Mouse (Mus musculus) left cerebral cortex, postnatal 36 days (tissue): ENCODE data around the gene Ubash3b. TPM values are rescaled to one million over a fixed set of nuclear protein-coding genes. Genes with fewer than 3 reads are reported as not detected.

Source experiments
- DNase-seq, 2 experiments: peaks; one replicate each; pipeline ENCODE4 v3.0.0; 2021 to 2022; ENCODE audit warnings: low spot score in 2 of 2, mixed read lengths in 1 of 2
- intact Hi-C: fragments of 180-260 bp; cut with DNase I; formaldehyde crosslinking; loops from one replicate; pipeline ENCODE4 v1.15.1; 2025
- total RNA-seq, 2 experiments: library from RNA; stranded (reverse); gene quantifications; 2 replicates each; pipeline ENCODE4 v1.2.3; 2021

Gene Ubash3b
- total RNA-seq, 2 experiments from 2014 or later: 22.5 to 22.6 TPM

GRCm38 (mm10) chr9:41072786-41073185, 88.7 kb downstream of the Ubash3b start:
- intact Hi-C loops: no loop called here
- no peak for DNase-seq

GRCm38 (mm10) chr9:41071906-41072511, 89.5 kb downstream of the Ubash3b start:
- DNase-seq: no peak

DNA sequence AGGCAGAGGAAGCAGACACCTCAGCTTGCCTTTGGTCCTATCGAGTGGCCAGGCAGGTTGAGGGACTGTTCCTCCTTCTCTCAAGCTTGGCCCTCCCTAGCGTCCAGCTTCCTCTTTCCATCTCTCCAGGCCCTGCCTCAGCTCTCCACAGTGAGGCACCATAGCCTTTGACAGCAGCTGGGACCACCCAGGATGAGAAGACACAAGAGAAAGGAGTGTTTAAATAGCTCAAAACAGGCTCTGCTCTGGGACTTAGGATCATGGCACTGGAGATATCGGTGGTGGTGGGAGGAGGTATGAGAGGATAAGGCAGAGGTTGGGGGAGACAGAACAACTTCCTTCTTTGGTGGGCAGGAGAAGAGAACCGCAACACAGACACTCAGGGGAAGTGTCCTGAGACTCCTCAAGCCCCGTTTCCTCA, 90.7 kb downstream of the Ubash3b start:
- no peak for DNase-seq
- intact Hi-C loops: no loop called here

More at GRCm38 (mm10) chr9:41071906-41072511, 89.5 kb downstream of the Ubash3b start:
- intact Hi-C loops: no loop called here

DNA sequence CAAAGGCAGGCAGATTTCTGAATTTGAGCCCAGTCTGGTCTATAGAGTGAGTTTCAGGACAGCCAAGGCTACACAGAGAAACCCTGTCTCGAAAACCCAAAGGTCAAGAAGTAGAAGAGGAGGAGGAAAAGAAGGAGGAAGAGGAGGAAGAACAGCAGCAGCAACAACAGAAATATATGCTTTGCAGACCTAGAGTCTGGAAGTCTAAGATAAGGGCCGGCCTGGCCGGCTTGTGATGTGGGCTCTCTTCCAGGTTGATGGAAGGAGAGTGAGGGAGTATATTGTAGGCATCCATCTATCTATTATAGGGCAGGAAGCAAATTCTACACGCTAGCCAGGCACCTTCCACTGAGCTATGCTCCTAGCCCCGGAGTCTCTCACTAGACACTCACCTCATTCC, 92.0 kb downstream of the Ubash3b start:
- intact Hi-C loops: no loop called here
- no peak for DNase-seq

GRCm38 (mm10) chr9:41061446-41061845, 100.1 kb downstream of the Ubash3b start:
- DNase-seq: no peak
- intact Hi-C loops: no loop called here

- no peak for DNase-seq
- intact Hi-C loops: no loop called here
Observed at GRCm38 (mm10) chr9:41060617-41061016, 100.9 kb downstream of the Ubash3b start.

DNA sequence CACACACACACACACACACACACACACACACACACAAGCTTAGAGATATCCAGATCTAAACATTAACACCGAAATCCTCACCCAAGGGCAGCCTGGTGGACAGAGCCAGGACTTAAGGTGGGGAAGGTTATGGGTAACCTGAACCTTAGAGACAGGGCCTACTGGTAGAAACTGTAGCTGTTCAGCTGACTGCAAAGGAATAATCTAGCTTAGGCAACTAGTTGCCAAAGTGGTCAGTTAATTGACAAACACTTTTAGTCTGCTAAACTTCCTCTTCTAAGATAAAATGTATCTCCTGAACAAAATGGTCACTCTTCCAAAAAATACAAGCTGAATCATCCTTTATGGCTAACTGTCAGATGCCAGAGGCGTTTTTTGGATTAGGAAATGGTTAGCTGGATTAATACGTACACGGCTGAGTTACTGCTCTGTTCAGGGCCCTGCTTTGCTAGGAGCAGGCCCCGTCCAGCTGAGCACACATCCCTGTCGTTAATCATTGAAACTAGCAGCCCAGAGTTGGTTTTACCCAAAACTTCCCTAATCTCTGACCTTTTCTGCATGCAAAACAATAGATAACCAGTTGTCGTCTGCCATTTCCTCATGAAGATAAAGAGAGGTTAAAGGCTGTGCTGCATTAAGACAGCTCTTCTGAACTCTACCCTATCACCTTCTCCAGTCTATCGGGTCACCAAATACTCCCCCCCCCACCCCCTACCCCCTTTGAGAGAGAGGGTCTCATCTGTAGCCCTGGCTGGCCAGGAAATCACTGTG, 102.5 kb downstream of the Ubash3b start:
- intact Hi-C loops: no loop called here
- no peak for DNase-seq

- peak; percentile 85 to 92 for DNase-seq
- intact Hi-C loops: loop anchor here (5.0 kb wide), 1 partner anchor 48 kb away; no protein-coding TSS in a partner anchor
Observed at GRCm38 (mm10) chr9:41054166-41054565, 107.3 kb downstream of the Ubash3b start.

GRCm38 (mm10) chr9:41053478-41053877, 108.0 kb downstream of the Ubash3b start:
- intact Hi-C loops: loop anchor here (5.0 kb wide), 1 partner anchor 49 kb away; no protein-coding TSS in a partner anchor
- DNase-seq: no peak

DNA sequence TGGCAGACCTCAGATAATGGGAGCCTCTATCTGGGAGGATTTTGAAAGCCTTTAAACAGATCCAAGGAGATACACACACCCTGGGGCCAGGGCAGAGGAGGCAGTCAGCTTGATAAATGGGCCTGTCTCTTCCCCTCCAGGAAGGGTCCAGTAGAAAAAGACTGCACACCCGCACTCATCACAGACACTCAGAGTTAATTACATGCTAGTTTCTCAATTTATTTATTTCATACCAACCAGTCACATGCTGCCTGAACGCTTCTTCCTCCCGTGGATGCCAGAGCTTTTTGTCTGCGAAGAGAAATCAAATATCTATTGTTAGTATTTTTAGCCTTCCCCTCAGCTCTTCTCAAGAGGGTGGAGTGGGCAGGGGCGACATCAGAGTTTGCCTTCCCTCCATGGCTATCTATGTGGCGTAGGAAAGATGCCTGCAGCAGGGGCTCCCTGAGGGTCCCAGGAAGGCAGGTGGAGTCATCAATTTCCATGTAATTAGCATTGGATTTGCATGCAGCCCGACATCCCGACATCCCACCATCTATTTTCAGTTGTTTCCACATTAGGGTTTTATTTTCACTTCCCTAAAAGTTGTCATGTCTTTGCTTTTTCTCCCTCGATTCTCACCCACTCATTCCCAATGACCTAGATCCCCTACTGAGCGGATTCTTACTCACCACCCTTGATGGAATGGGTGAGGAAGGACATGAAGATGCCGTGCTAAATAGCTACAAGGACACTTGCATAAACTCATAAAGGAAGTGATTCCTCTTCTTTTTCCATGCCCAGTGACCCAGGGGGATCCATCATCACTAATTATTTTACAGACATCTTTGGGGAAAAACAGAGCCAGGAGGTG, 110.2 kb downstream of the Ubash3b start:
- no peak for DNase-seq
- intact Hi-C loops: loop anchor here (5.0 kb wide), 1 partner anchor 51 kb away; no protein-coding TSS in a partner anchor

- intact Hi-C loops: loop anchor here (5.0 kb wide), 1 partner anchor 52 kb away; no protein-coding TSS in a partner anchor
- DNase-seq: peak; percentile 45 to 65
Observed at GRCm38 (mm10) chr9:41050331-41051079, 111.0 kb downstream of the Ubash3b start.

DNA sequence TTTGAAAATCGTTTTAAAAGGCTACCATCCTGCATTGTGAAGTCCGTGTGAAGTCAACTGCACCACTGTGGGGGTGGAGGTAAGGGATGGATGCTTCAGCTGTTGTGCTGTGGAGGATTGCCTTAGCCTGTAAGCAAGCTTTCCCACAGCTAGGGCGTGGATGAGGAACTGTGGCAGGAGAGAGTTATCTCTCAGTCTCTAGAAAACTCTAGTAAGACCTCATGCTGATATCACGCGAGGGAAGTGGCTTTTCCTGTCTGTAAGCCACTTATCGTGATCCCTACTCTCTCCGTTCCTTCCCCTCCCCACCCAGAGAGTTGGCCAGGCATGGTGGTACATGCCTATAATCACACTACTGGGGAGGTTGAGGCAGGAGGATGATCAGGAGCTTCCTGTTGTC, 112.2 kb downstream of the Ubash3b start:
- intact Hi-C loops: loop anchor here (10.0 kb wide), 1 partner anchor 106 kb away; no protein-coding TSS in a partner anchor

DNA sequence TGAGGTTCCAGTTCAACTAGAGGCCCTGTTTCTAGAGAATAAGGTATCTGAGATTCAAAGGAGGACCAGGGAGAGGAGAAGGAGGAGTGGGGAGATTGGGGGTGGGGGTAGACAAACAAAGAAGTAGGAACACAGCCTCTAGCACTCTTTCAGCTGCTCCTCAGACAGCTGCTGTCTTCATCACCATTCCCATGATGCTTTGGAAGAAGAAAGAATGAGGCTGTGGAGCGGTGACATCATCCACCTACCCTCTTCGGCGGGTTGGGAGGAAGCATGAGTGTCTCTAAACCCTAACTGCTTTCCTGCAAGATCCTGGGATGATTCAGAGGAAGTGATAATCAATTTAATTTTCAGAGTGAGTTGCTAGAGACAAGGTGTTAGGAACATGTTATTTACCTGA, 112.7 kb downstream of the Ubash3b start:
- no peak for DNase-seq
- intact Hi-C loops: loop anchor here (10.0 kb wide), 1 partner anchor 106 kb away; no protein-coding TSS in a partner anchor

More for the DNA sequence above, 112.2 kb downstream of the Ubash3b start:
- DNase-seq: no peak

DNA sequence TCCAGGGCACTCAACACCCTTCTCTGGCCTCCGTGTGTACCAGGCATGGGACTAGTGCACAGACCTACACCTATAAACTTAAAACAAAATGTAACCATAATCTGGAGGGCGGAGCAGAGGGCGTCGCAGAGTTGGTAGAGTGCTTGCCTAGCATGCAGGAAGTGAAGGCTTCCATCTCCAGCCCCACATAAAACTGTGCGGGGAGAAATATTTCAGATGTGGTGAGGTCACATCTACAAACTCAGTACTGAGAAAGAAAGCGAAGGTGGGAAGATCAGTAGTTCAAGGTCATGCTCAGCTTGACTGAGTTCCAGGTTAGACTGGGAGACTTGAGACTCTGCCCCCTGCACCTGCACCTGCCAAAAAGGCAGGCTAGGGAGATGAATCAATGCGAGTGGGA, 113.3 kb downstream of the Ubash3b start:
- intact Hi-C loops: loop anchor here (10.0 kb wide), 1 partner anchor 107 kb away; no protein-coding TSS in a partner anchor
- no peak for DNase-seq

DNA sequence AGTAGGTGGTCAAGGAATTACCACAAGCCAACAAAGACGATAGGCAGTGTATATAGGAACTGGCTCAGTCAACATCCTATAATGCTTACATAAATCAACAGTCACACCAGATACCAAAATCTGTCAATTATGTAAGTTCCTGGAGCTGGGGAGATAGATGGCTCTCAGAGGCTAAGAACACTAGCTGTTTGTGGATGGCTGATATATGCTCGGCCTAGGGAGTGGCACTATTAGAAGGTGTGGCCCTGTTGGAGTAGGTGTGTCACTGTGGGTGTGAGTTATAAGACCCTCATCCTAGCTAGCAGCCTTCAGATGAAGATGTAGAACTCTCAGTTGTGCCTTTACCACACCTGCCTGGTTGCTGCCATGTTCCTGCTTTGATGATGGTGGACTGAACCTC, 113.8 kb downstream of the Ubash3b start:
- intact Hi-C loops: loop anchor here (10.0 kb wide), 1 partner anchor 107 kb away; no protein-coding TSS in a partner anchor
- DNase-seq: no peak

DNA sequence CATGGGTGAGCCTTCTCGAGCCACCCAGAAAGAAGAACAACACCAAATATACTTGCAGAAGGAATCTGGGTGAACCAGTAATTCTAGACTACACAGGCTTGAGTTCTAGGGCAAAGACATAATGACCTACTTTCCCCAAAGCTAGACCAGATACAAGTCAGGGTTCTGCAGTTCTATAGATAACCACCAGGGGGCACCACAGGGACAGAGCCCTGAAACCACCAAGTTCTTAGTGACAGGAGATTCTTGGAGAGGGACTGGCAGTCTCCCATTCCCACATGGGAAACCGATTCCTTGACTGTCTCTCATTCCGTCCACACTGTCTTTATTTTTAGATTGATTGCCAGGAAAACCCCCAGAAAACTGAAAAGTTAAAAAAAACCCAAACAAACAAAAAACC, 116.9 kb downstream of the Ubash3b start:
- peak; percentile 79 to 83 for DNase-seq
- intact Hi-C loops: loop anchor here (1.0 to 10.0 kb wide), 2 partner anchors 110 to 138 kb away; no protein-coding TSS in a partner anchor

GRCm38 (mm10) chr9:41043641-41044040, 117.9 kb downstream of the Ubash3b start:
- intact Hi-C loops: loop anchor here (1.0 to 10.0 kb wide), 2 partner anchors 111 to 139 kb away; no protein-coding TSS in a partner anchor
- no peak for DNase-seq

DNA sequence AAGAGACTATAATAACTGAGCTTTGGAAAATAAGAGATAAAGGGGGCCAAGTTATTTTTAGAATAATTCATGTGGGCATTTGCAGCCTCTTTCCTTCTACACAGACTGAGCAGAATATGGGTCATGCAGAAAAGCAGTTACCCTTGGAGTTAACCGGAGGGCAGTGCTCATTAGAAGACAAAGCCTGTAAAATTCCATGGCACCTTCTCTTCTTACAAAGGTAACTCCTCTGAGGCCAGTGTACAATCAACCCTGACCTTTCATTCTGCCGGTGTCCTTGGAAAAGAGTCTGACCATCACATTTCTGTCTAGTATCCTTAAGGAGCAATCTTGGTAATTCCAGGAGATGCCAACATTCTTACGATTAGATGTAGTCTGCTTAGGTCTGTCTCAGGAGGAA, 120.1 kb downstream of the Ubash3b start:
- intact Hi-C loops: loop anchor here (10.0 kb wide), 1 partner anchor 113 kb away; no protein-coding TSS in a partner anchor
- no peak for DNase-seq

DNA sequence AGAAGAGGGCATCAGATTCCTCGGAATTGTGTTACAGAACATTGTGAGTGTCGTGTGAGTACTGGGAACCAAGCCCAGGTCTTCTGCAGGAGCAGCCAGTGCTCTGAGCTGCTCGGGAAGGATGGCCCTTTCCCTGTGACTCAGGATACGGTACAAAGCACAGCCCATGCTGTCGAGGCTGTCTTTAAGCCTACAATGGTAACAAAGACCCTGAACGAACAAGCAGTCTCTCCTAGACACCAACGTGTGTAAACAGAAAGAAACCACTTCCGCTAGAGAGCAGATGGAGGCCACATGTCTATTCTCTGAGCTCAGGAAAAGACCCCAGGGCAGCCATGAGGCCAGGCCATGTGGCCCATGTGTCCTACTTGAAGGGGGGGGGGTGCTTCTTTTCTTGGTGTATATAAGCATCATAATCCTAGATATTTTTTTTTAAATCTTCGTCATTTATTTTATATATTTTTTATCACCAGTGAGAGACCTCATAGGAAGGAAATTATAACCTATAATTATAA, 123.3 kb downstream of the Ubash3b start:
- no peak for DNase-seq
- intact Hi-C loops: no loop called here
